Mouse (Mus musculus) lung, embryonic 16.5 days (tissue): ENCODE measurements at regions not wholly inside any gene's neighbourhood (a gene's known extent, or its start where the extent isn't known, plus 50 kb on each side); places are given as distances from the start of the nearest gene placed in this dataset. TPM values are rescaled to one million over a fixed set of nuclear protein-coding genes. Genes with fewer than 3 reads are reported as not detected.

Experiments
- ATAC-seq: fragments of 200-750 bp; cut with Nextera tagmentation; 2 replicates; pipeline ENCODE4 v1.8.0; 2017; ENCODE audit warnings: low read depth, mild to moderate bottlenecking, moderate library complexity
- H3K27ac ChIP-seq: fragments of 300-500 bp; sonication (generic); 2 replicates; pipeline ENCODE4 v1.5.1; 2014; ENCODE audit warnings: mild to moderate bottlenecking, control low read depth, low read length
- H3K27me3 ChIP-seq: fragments of 300-500 bp; sonication (generic); 2 replicates; pipeline ENCODE4 v1.6.1; 2014; ENCODE audit warnings: low read depth, low read length, mixed read lengths; ENCODE audit not compliant: control insufficient read depth, insufficient read depth
- H3K36me3 ChIP-seq: fragments of 300-500 bp; sonication (generic); 2 replicates; pipeline ENCODE4 v1.6.1; 2014; ENCODE audit warnings: low read length; ENCODE audit not compliant: control insufficient read depth, insufficient read depth
- H3K4me1 ChIP-seq: fragments of 300-500 bp; sonication (generic); replicated peaks from 2 replicates; pipeline ENCODE4 v1.6.1; 2014; ENCODE audit warnings: low read length, mixed read lengths; ENCODE audit not compliant: control insufficient read depth, insufficient read depth
- H3K4me2 ChIP-seq: fragments of 300-500 bp; sonication (generic); 2 replicates; pipeline ENCODE4 v1.6.1; 2014; ENCODE audit warnings: low read depth, low read length, control low read depth
- H3K4me3 ChIP-seq: fragments of 300-500 bp; sonication (generic); 2 replicates; pipeline ENCODE4 v1.5.1; 2014; ENCODE audit warnings: mild to moderate bottlenecking, low read length, control low read depth
- H3K9ac ChIP-seq: fragments of 300-500 bp; sonication (generic); 2 replicates; pipeline ENCODE4 v1.6.1; 2014; ENCODE audit warnings: low read length, control low read depth
- H3K9me3 ChIP-seq: fragments of 300-500 bp; sonication (generic); 2 replicates; pipeline ENCODE4 v1.6.1; 2016; ENCODE audit warnings: low read length; ENCODE audit not compliant: control insufficient read depth
- WGBS: fragments of 180-500 bp; shearing (Covaris S2); extraction: QIAGEN DNeasy Blood & Tissue Kit; methylation state at CpG from one replicate; pipeline ENCODE4 v1.1.7; 2014; 5-methylcytosine and 5-hydroxymethylcytosine counted together
- microRNA-seq: library from miRNA; unstranded; fragments of <30 nt; microRNA quantifications from one replicate; pipeline ENCODE4, GENCODE M21; 2016

DNA sequence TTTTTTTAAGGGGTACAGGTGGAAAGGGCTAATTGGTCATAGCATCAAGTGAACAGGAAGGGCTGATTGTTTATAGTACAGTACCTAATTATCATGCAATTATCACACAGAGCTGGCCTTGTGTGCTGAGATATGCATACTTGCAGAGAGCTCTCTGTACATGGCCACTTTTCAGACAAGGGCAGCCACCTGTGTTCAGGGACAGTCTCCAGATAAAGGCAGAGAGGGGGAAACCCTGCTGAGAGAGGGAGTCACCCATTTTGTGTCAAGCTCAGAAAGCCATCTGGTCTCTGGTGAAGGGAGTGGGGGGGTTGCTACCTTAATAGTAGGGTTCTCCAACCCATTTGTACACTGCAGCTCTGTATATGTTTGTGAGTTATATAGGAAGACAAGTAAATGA lies 127.5 kb upstream of the Sphkap start:
- H3K27me3 ChIP-seq: no peaks in the 10 kb centered on the region
- H3K4me2 ChIP-seq: no peak overlapping the region
- H3K9ac ChIP-seq: no peak overlapping the region
- H3K4me3 ChIP-seq: no peak overlapping the region
- H3K9me3 ChIP-seq: no peaks in the 10 kb centered on the region
- ATAC-seq: no peak
- no peak overlapping the region for H3K27ac ChIP-seq
- no peaks in the 10 kb centered on the region for H3K36me3 ChIP-seq
- no peaks in the 10 kb centered on the region for H3K4me1 ChIP-seq

DNA sequence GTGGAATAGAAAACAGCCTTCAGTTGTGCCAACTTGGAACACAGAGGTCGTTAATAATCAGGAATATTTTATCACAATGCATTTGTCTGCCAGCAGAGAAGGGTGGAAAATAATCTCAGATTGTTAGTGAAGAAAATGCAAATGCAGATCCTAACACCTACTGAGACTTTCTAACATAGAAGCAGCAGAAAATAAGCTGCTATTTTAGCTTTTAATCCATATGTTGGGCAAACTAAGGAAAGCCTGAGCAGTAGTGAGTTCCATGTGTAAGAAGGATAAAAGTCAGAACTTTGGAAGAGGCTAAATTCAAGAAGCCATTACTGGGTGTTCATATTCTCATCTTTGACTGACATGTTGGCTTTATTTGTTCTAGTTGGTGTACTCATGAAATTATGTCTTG lies 119.8 kb upstream of the Sphkap start:
- Histone ChIP-seq H3K9ac (no peak overlapping the region), H3K36me3 (no peaks in the 10 kb centered on the region), H3K27ac (no peak overlapping the region), H3K4me1 (no peaks in the 10 kb centered on the region), H3K4me3 (no peak overlapping the region), H3K9me3 (no peaks in the 10 kb centered on the region), H3K4me2 (no peak overlapping the region), H3K27me3 (no peaks in the 10 kb centered on the region)
- ATAC-seq: no peak
- 52% methylated on average over 1 of the region's 1 CpGs for WGBS

DNA sequence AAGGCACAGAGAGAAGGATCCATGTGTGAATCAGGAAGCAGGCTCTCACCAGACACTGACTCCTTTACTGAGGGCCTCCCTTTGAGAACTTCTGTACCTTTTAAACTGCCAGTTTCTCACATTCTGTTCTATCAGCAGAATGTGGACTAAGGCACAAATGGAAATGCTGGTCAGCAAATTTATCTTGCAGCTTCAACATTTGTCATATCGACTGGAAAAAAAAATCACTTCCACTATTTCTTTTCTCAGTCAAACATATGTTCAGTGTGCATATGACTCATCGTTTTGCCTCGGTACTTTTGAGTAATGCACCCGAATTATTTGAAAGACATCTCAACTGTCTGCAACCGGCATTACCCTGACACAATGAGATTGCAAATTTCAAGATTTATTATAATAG lies 101.4 kb upstream of the Sphkap start:
- Histone ChIP-seq H3K9ac (no peak overlapping the region), H3K4me2 (no peak overlapping the region), H3K27me3 (no peaks in the 10 kb centered on the region), H3K9me3 (no peaks in the 10 kb centered on the region), H3K27ac (no peak overlapping the region), H3K4me3 (no peak overlapping the region), H3K36me3 (no peaks in the 10 kb centered on the region), H3K4me1 (no peaks in the 10 kb centered on the region)
- 64% methylated on average over 5 of the region's 5 CpGs for WGBS
- ATAC-seq: no peak

DNA sequence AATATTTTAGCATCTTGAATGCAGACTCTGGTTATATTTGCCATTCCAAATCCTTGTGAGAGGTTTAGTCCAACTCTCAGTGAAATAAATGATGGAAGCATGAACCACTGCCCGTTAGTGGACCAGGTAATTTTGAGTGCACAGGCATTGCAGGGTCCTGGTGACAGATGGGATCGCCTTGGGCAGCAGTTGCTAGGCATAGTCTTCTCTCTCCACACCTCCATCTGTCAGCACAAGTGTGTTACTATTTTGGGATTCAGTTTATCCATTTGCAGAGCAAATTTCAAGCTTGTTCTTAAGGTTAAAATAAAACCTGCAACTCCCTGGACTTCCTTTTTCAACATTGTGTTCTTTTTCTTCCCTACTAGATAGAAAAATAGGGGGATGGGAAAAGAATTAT lies 97.4 kb upstream of the Sphkap start:
- ATAC-seq: no peak
- Histone ChIP-seq H3K36me3 (no peaks in the 10 kb centered on the region), H3K4me2 (no peak overlapping the region), H3K9ac (no peak overlapping the region), H3K4me1 (no peaks in the 10 kb centered on the region), H3K4me3 (no peak overlapping the region), H3K9me3 (no peaks in the 10 kb centered on the region), H3K27me3 (no peaks in the 10 kb centered on the region), H3K27ac (no peak overlapping the region)
- WGBS: 59% methylated on average over 2 of the region's 2 CpGs

DNA sequence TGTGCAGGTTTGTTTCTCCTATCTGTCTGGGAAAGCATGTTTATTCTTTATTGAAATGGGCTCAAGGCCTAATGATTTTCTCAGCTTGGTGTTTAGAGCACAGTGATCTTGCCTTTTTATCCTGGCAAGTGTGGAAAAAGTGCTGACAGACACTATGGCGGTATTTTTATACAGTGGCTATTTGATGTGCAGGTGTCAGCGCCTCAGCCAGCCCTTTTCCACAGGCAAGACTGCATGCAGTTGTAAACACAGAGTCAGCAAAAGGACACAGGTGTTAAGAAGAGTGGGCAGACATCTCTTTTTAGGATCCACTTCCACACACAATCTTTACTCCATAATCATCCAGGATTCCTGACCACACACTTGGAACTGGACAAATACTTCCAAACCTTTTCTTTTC lies 88.9 kb upstream of the Sphkap start:
- Histone ChIP-seq H3K4me1 (no peaks in the 10 kb centered on the region), H3K27me3 (no peaks in the 10 kb centered on the region), H3K27ac (no peak overlapping the region), H3K9ac (no peak overlapping the region), H3K4me2 (no peak overlapping the region), H3K36me3 (no peaks in the 10 kb centered on the region), H3K4me3 (no peak overlapping the region), H3K9me3 (no peaks in the 10 kb centered on the region)
- ATAC-seq: no peak
- 46% methylated on average over 2 of the region's 2 CpGs for WGBS

DNA sequence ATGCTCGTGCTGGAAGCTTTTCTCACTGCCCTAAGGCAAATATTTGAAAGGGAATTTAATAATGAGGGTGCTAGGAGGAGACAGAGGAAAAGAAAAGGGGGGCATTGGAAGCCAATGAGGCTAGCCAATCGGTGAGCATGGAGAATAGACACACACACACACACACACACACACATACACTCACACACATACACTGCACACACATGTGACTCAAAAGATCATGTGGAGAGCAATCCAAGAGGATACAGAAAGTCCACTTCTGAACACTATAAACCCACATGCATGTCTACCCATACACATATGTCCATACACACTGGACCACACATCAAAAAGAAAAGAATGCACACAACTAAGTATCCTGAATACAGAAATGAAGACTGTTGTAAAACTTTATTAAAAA lies 88.4 kb upstream of the Sphkap start:
- ATAC-seq: no peak
- WGBS: 43% methylated on average over 2 of the region's 2 CpGs
- Histone ChIP-seq H3K36me3 (no peaks in the 10 kb centered on the region), H3K4me3 (no peak overlapping the region), H3K27ac (no peak overlapping the region), H3K4me2 (no peak overlapping the region), H3K9ac (no peak overlapping the region), H3K9me3 (no peaks in the 10 kb centered on the region), H3K27me3 (no peaks in the 10 kb centered on the region), H3K4me1 (no peaks in the 10 kb centered on the region)

DNA sequence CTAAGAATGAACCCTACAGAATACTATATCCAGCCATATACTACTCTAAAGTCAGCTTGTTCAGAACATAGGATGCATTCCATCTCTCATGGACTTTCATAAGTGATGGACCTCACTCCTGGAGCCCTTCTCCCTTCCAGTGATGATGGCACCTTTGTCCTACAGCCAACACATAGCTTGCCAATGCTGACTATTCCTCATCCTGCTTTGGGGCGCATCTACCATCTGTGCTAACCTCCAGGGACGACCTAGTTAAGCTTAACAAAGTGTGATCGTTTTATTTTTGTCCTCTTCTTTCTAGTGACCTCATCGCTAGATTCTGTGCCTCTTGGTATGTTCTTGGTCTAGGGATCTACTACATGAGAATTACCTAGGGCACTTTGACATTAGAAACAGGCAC lies 87.0 kb upstream of the Sphkap start:
- 75% methylated on average over 4 of the region's 4 CpGs for WGBS
- no peak for ATAC-seq

DNA sequence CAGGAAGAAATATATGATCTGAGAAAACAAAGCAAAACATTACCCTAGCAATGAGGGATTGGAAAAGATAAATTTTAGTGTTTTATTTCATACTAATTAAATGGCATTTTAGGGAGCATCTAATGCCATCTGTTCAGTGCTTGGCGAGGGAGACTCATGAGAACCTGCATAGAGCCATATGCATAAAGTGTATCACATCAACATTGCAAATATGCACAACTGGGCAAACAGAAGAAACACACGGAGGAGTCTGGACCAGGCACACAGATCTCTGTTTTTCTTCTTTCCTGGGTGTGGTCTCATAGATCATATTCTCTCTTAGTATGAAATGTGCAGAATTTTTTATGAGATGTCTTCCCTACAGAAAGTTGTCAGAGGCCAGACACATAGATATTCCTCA lies 71.1 kb upstream of the Sphkap start:
- Histone ChIP-seq H3K9me3 (no peaks in the 10 kb centered on the region), H3K4me2 (no peak overlapping the region), H3K4me1 (no peaks in the 10 kb centered on the region), H3K36me3 (no peaks in the 10 kb centered on the region), H3K27me3 (no peaks in the 10 kb centered on the region), H3K27ac (no peak overlapping the region), H3K9ac (no peak overlapping the region), H3K4me3 (no peak overlapping the region)
- WGBS: 54% methylated on average over 2 of the region's 2 CpGs
- ATAC-seq: no peak

More for the DNA sequence above, 87.0 kb upstream of the Sphkap start:
- no peak overlapping the region for H3K4me3 ChIP-seq
- no peak overlapping the region for H3K4me2 ChIP-seq
- no peaks in the 10 kb centered on the region for H3K4me1 ChIP-seq
- no peaks in the 10 kb centered on the region for H3K27me3 ChIP-seq
- no peaks in the 10 kb centered on the region for H3K9me3 ChIP-seq
- no peaks in the 10 kb centered on the region for H3K36me3 ChIP-seq
- H3K27ac ChIP-seq: no peak overlapping the region
- no peak overlapping the region for H3K9ac ChIP-seq

Small RNAs in the stretch of these regions (microRNA-seq; reads per million reads assigned to microRNA genes)
- gene Gm25754: not detected
